Mouse (Mus musculus) left cerebral cortex, adult 8-10 months (tissue): ENCODE measurements around the gene Tex14. TPM values are rescaled to one million over a fixed set of nuclear protein-coding genes. Genes with fewer than 3 reads are reported as not detected.
"Not testable (repeated sequence)": the region's sequence is repeated elsewhere in the genome, so short reads cannot be mapped to it uniquely, and the experiment has no call there.

Experiments
- DNase-seq, 2 experiments: peaks; one replicate each; pipeline ENCODE4 v3.0.0; 2022; ENCODE audit warnings: low spot score in 2 of 2
- total RNA-seq, 4 experiments: library from RNA; stranded (reverse); gene quantifications; 2 replicates each; pipeline ENCODE4 v1.2.4; 2022

Gene Tex14
- total RNA-seq, 4 experiments from 2014 or later = 0.57 to 1.4 TPM; not detected in 2

GRCm38 (mm10) chr11:87470807-87471698 is 66.2 kb downstream of the Tex14 start:
- peak; percentile 47 to 53 for DNase-seq

DNA sequence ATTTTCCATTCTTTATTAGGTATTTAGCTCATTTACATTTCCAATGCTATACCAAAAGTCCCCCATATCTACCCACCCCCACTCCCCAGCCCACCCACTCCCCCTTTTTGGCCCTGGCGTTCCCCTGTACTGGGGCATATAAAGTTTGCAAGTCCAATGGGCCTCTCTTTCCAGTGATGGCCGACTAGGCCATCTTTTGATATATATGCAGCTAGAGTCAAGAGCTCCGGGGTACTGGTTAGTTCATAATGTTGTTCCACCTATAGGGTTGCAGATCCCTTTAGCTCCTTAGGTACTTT is 66.8 kb downstream of the Tex14 start:
- not testable (repeated sequence) for DNase-seq

DNA sequence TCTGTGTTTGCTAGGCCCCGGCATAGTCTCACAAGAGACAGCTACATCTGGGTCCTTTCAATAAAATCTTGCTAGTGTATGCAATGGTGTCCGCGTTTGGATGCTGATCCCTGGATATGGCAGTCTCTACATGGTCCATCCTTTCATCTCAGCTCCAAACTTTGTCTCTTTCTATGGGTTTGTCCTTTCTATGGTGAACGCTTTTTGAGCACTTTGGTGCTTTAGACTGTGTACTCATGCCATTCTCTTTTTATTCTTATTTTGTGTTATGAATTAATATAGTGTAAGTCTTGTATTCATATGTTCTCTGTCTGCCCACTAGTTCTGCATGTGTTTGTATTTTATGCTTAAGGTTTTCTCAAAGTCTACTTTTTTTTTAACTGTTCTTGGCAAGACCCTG is 67.2 kb downstream of the Tex14 start:
- DNase-seq = not testable (repeated sequence)

- not testable (repeated sequence) for DNase-seq
Measured at GRCm38 (mm10) chr11:87479172-87479571, 74.3 kb downstream of the Tex14 start.

DNA sequence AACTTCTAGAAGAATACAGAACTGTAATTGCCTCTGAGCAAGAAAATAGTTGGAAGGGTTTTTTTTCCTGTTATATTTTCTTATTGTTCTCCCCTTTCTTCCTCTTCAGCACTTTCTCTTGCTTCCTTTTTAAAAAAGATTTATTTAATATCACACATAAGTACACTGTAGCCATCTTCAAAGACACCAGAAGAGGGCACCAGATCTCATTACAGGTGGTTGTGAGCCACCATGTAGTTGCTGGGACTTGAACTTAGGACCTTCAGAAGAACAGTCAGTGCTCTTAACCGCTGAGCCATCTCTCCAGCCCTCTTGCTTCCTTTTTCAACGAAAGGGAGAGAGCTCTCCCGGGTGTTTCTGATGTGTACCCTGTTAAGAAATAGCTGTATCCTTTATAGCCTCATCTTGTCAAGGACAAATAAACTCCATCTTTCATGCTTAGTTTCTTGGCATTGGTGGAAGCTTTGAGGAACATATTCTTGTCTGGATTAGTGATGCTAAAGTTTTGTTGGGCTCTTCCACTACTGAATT is 79.0 kb downstream of the Tex14 start:
- DNase-seq = no peak

DNA sequence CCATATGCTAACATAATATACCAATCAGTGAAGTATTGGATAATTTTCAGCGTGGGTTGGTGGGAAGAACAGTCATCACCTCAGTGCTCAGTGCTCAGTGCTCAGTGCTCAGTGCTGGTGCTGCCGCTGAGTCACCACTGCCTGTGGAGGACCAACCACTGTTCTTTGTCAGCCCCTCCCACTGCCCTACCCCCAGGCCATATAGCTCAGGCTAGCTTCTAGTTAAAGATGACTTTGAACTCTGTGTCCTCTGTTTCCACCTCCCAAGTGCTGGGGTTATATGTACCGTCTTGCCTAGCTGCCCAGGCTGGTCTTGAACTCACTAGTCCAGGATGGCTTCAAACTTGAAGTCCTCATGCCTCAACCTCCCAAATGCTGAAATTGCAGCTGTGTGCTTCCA is 84.1 kb downstream of the Tex14 start:
- DNase-seq = no peak

DNA sequence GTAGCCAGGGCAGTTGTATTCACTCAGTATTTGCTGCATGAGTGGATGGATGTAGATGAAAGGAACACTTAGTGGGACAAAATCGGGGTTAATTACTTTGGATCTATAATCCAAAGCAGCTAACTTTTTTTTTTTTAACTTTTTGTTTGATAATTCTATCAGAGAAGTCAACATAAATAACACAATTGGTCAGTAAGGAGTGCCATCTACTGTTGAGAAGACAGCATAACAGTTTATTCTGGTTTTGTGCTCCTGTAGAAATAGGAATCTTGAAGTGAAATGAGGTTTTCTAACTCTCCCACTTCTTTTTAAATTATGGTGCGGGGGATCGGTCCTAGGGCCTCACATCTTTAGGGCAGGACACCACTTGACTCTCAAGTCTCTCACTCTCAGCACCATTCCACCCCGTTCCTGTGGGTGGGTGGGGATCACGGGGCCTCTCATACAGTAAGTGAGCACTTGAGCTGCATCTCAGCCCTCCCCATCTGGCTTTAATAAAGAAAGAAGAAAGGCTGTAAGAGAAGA is 99.9 kb downstream of the Tex14 start:
- no peak for DNase-seq

DNA sequence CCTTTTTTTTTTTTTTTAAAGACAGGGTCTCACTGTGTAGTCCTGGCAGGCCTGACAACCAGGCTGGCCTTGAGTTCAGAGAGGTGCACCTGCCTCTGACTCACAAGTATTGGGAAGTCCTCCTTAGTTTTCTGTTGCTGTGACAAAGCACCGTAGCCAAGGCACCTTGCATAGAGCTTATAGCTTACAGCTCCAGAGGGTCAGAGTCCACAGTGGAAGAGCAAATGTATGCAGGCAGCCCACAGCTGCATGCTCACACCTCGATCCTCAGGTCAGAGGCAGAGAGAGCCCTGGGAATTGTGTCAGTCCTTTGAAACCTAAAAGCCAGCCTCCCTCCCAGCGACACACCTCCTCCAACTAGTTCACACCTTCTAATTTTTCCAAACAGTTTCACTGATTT is 101.6 kb downstream of the Tex14 start:
- no peak for DNase-seq

GRCm38 (mm10) chr11:87507043-87507442 is 102.2 kb downstream of the Tex14 start:
- no peak for DNase-seq

DNA sequence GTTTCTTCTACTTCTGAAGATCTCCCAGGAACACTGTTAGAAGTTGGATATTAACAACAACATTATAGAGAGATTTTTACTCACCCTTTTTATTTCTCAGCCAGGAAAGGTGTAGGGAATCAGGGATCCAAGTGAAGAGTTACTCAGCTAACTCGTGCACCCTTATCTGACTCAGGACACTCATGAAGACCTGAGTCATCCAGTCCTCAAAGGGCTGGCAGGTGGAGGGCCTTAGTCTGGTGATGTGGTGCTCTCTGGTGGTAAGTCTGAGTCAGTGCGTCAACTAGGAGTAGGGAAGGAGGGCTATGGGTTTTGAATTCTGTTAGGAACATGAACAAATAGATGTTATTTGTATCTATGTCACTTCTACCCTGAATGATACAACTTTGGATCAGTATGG is 114.4 kb downstream of the Tex14 start:
- DNase-seq = peak in 1 of 2 experiments; percentile 8

DNA sequence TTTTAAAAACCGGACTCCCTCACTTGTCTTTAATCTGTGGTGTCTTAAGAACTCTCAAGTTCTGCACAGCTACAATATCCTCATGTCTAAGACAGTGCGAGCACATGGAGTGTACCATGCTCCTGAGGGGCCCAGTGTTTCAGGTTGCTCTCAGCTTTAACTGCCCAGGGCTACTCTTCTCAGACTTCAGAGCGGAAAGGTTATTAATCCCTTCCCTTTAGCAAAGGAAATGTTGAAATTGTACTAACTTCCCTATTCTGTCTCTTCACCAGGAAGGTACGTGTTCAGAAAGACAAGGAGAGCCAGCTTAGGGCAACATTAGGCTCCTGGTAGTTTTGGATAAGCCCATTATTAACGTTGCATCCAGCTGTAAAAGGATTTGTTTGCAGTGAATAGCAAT is 118.6 kb downstream of the Tex14 start:
- DNase-seq = no peak

DNA sequence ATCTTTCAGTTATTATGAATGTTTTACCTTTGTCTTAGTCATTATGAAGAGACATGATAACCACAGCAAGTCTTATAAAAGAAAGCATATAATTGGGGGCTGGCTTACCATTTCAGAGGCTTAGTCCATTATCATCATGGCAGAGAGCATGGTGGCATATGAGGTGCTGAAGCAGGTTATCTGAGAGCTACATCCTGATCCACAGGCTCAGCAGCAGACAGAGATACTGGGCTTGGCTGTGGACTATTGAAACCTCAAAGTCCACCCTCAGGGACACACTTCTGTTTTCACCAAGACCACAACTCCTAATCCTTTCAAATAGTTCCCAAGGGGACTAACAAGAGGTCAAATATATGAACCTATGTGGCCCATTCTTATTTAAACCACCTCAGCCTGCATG is 119.1 kb downstream of the Tex14 start:
- no peak for DNase-seq

- no peak for DNase-seq
Measured at GRCm38 (mm10) chr11:87524780-87525179, 119.9 kb downstream of the Tex14 start.

DNA sequence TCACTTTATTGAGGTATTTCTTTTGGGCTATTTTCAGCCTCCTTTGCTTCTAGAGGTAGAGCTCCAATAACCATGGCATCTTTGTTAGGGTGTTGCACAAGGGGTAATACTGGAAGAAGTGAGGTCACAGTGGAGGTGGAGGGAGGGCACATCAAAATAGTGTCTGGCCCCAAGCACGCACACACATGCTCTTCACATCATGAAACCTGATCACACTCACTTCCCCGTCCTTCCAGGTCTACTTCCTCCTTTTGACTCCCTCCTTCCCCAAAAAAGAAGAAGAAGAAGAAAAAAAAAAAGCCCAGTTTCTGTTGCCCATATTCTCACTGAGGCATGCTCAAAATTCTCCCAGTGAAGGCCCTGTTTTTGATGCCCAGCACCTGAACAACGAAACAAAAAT is 122.5 kb downstream of the Tex14 start:
- DNase-seq = no peak

DNA sequence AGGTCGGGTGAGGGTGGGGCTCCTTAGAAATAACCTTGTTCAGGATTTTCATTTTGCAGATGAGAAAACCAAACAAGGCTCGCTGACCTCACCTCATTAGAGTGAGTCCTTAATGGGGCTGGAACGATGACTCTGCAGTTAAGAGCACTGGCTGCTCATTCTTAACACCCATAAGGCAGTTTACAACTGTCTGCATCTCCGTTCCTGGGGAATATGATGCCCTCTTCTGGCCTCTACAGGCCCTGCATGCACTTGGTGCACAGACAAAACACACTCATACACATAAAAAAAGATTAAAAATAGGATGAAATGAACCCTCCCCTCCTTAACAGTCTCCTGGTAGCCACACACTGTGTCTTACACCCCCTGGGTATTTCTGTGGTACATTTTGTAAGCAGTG is 123.1 kb downstream of the Tex14 start:
- DNase-seq = no peak

- DNase-seq = no peak
Measured at GRCm38 (mm10) chr11:87531695-87532094, 126.8 kb downstream of the Tex14 start.

DNA sequence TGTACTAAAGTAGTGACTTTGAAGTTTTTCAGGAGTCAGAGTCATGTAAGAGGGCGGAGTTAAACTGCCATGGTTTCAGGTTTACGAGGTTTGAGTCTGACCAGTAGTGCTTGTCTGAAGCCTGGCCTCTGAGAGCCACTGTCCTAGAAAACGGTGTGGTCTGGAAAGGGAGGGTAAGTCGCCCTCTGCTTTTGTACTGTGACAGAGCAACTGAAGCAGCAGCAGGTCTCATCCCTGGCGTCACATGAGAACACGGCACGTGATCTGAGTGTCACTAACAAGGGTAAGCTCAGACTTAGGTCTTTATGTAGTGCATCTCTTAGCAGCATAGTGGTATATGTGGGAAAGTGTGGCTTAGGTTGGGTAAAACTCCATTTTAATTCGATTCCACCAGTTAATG is 137.4 kb downstream of the Tex14 start:
- DNase-seq = no peak

DNA sequence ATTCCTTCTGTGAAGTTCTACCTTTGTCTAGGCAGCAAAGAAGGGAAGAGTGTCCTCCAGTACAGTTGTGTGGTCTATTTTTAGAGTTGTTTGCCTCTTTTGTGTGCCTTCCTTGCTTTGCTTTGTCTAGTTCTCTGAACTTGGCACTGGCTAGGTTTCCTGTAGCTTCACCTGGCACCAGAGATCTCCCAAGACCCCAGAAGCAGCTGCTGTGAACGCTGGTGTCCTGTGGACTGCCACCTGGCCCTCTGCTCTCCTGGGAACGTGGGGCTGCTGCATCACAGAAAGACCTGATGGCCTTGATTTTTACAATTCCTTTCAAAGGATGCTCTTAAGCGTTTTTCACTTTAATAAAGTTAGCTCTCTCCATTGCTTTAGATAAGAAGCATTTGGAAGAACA is 138.0 kb downstream of the Tex14 start:
- DNase-seq = no peak

DNA sequence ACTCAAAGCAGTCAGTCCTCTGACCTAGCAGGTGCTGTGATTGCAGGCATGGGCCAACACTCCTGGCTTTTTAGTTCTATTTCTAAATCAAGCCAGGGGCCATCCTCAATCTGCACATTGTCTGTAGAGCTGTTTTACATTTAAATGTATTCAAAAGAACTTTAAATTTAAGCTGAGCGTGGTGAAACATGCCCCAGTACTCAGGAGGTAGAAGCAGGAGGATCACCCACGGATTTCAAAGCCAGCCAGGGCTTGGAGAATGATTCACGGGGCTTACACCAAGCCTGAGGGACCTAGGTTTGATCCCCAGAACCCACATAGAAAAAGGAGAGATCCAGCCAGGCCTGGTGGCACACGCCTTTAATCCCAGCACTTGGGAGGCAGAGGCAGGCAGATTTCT is 148.5 kb downstream of the Tex14 start:
- DNase-seq = no peak

- no peak for DNase-seq
Measured at GRCm38 (mm10) chr11:87554386-87554785, 149.5 kb downstream of the Tex14 start.

GRCm38 (mm10) chr11:87555106-87555703 is 150.3 kb downstream of the Tex14 start:
- no peak for DNase-seq

- DNase-seq = no peak
Measured at GRCm38 (mm10) chr11:87561208-87561607, 156.3 kb downstream of the Tex14 start.

DNA sequence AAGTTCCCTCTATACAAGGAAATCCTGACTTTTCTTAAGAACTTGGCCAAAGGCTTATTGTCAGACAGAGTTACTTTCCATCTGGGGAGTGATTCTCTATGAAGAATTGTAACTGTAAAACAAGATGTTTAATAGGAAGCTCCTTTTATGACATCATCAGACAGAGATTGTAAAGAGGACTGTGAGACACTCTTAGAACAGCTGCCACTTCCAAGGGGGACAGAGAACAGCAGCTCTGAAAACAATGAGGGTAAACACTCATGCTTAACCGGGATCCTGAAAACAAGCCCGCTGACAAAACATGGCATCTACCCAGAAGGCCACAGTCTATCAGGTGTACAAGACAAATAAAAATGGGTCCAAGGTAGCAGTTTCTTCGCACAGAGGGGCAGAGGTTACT is 161.6 kb downstream of the Tex14 start, which contains the start of gene Gm11492:
Gm11492 (plus strand) TSS at position 153 of the 400 bp plus-strand sequence.
- no peak for DNase-seq
